ENCODE assay signal across 21 mouse cellular contexts in the genomic region with DNA sequence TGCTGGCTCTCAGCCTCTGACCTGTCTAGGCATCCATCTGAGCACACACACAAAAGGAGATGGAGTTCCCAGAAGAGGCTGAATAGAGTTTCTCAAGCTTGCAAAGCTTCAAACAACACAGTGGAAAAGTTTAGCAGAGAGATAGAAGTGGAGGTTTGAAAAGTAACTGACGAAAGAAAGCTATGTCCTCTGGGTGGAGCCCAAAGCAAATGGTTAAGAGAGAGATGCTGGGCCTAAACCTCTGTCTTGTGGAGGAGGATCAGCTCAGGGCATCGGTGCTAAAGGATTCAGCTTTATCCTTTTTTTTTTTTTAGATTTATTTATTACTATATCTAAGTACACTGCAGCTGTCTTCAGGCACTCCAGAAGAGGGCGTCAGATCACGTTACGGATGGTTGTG. TPM values are rescaled to one million over a fixed set of nuclear protein-coding genes. Genes with fewer than 3 reads are reported as not detected.
DNase-seq lines count a peak whose midpoint lies in the region; TF ChIP-seq lines count a peak whose summit lies in the region.
"Had no signal": no experiment of that assay in that cellular context is flagged by ENCODE, and none has a peak within 500 bp of the region (broad histone marks: within the 10 kb centered on the region; RNA-seq: fewer than 3 reads in every experiment).

No protein-coding gene starts in this region.

- TF ChIP-seq CTCF in CH12.LX (conservative IDR thresholded peaks at IDR 0.05 in 1 of 2, IDR thresholded peaks at IDR 0.05 in 1 of 2; ENCODE audit: low read depth in 2 of 2, low read length in 2 of 2), result peak in 1 of 2 experiments; percentile 55; a peak in 2 of 4 replicates

- peak; percentile 56 for TF ChIP-seq RAD21 in CH12.LX (IDR thresholded peaks at IDR 0.05; ENCODE audit: low read depth, low read length)

- dilution Hi-C loops in CH12.LX (cut with MboI; ENCODE audit: extremely low pct_ligation_motif_present, extremely low pct_unique_long_range_greater_than_20kb, low sequenced_read_pairs), result no loop called here

- H3K27me3 ChIP-seq in CH12.LX (replicated peaks), result no peaks in the 10 kb centered on the region
- H3K27me3 ChIP-seq: Patski had no signal

- H3K4me3 ChIP-seq in CH12.LX (replicated peaks in 1 of 3; ENCODE audit: low read depth in 2 of 3, low read length in 2 of 3, poor library complexity in 1 of 3), result no peak overlapping the region

- intact Hi-C loops in heart, postnatal 14 days (cut with DNase I), result no loop called here

- no peaks in the 10 kb centered on the region for H3K4me1 ChIP-seq in CH12.LX (ENCODE audit: control insufficient read depth in 1 of 2, insufficient read depth in 2 of 2)

- no peak overlapping the region for H3K27ac ChIP-seq in CH12.LX (ENCODE audit: insufficient read depth, low read depth)

- H3K9ac ChIP-seq in CH12.LX (ENCODE audit: insufficient read depth, low read depth), result no peak overlapping the region

- H3K79me2 ChIP-seq in CH12.LX (replicated peaks; ENCODE audit: control insufficient read depth, extremely low read depth, insufficient read depth, poor library complexity, severe bottlenecking), result no peaks in the 10 kb centered on the region

- TF ChIP-seq EP300 in CH12.LX (IDR thresholded peaks at IDR 0.05; ENCODE audit: low read length), result no peak

- no peak for TF ChIP-seq POLR2A in CH12.LX (IDR thresholded peaks at IDR 0.05; ENCODE audit: low read depth, low read length)

- H3K9me3 ChIP-seq in CH12.LX (replicated peaks; ENCODE audit: low read length), result no peaks in the 10 kb centered on the region
- H3K9me3 ChIP-seq: G1E had no signal

- DNase-seq in heart, adult 11 months, result peak; percentile 13
- DNase-seq in heart, postnatal 14 days, result no peak
- DNase-seq in CH12.LX (ENCODE audit: extremely low read depth), result no peak
- DNase-seq in ovary, adult 18-20 months (ENCODE audit: low spot score), result no peak
- DNase-seq: adrenal gland, adult 2 months; adrenal gland, adult 8-10 months; adrenal gland, postnatal 10 days; adrenal gland, postnatal 14 days; adrenal gland, postnatal 25 days; adrenal gland, postnatal 36 days; B cell, adult 2 months; cerebellum, adult 11 months; cerebellum, adult 11-12 months; cerebellum, adult 18-20 months; cerebellum, adult 2 months had no signal

- in situ Hi-C loops in CH12.LX (cut with MboI; ENCODE audit: low pct_ligation_motif_present, low pct_unique_long_range_greater_than_20kb, low sequenced_read_pairs), result no loop called here

- H3K36me3 ChIP-seq in CH12.LX (replicated peaks in 1 of 2; ENCODE audit: control insufficient read depth in 1 of 2, insufficient read depth in 1 of 2, low read length in 1 of 2), result no peaks in the 10 kb centered on the region
- H3K36me3 ChIP-seq: G1E had no signal

- H3K4me2 ChIP-seq in CH12.LX (ENCODE audit: insufficient read depth, low read depth, poor library complexity, severe bottlenecking), result no peak overlapping the region

TF ChIP-seq in CH12.LX, 34 proteins besides CTCF, POLR2A, EP300 and RAD21:
- TF ChIP-seq IRF4 (IDR thresholded peaks at IDR 0.05; ENCODE audit: low read depth, low read length) (no peak), KAT2A (IDR thresholded peaks at IDR 0.05; ENCODE audit: insufficient replicate concordance, low read length) (no peak), USF2 (conservative IDR thresholded peaks at IDR 0.05; ENCODE audit: low read depth, low read length) (no peak), JUND (conservative IDR thresholded peaks at IDR 0.05; ENCODE audit: low read depth, low read length) (no peak), CHD2 (IDR thresholded peaks at IDR 0.05; ENCODE audit: low read length) (no peak), SMC3 (IDR thresholded peaks at IDR 0.05; ENCODE audit: low read depth, low read length) (peak; percentile 61)

RNA-seq across cellular contexts. Expression of gene Zcwpw1, which starts 20.7 kb away (rescaled TPM):
- 1 to 10 TPM; 1.1 to 1.3 TPM for total RNA-seq in heart, postnatal 14 days (2021)
- total RNA-seq in CH12.LX (2012; rRNA removed) (1.3 and 1.9 TPM in 2 replicates), CH12.LX (2014; rRNA removed) (2.3 and 3.0 TPM in 2 replicates)
- polyA plus RNA-seq in CH12.LX (2012; ENCODE audit: insufficient read length, low read depth), result 1.5 and 2.8 TPM in 2 replicates

RNA-seq across cellular contexts. Expression of gene Mepce, which starts 20.9 kb away (rescaled TPM):
- total RNA-seq in heart, postnatal 14 days (2021), result 10 to 100 TPM; 32.7 to 33.0 TPM
- total RNA-seq in CH12.LX (2012; rRNA removed) (32.7 and 38.5 TPM in 2 replicates), CH12.LX (2014; rRNA removed) (31.1 and 37.3 TPM in 2 replicates)
- 42.4 and 43.7 TPM in 2 replicates for polyA plus RNA-seq in CH12.LX (2012; ENCODE audit: insufficient read length, low read depth)

RNA-seq across cellular contexts. Expression of gene Pilra, which starts 27.8 kb away (rescaled TPM):
- 1 to 10 TPM; 1.3 to 2.4 TPM for total RNA-seq in heart, postnatal 14 days (2021)
- total RNA-seq in CH12.LX (2012; rRNA removed) (0.08 and 0.13 TPM in 2 replicates), CH12.LX (2014; rRNA removed) (not detected in 2 replicates)
- 0.42 and 0.66 TPM in 2 replicates for polyA plus RNA-seq in CH12.LX (2012; ENCODE audit: insufficient read length, low read depth)
- polyA plus RNA-seq: activated CD4-positive, CD25-positive, alpha-beta regulatory T cell, adult 4 months had no signal

RNA-seq across cellular contexts. Expression of gene Ppp1r35, which starts 29.7 kb away (rescaled TPM):
- 10 to 100 TPM; 13.9 to 14.0 TPM for total RNA-seq in heart, postnatal 14 days (2021)
- total RNA-seq in CH12.LX (2012; rRNA removed), result 31.6 and 34.6 TPM in 2 replicates
- 11.8 and 17.3 TPM in 2 replicates for total RNA-seq in CH12.LX (2014; rRNA removed)
- 23.3 and 24.1 TPM in 2 replicates for polyA plus RNA-seq in CH12.LX (2012; ENCODE audit: insufficient read length, low read depth)

RNA-seq across cellular contexts. Expression of gene Pilrb1, which starts 49.6 kb away (rescaled TPM):
- 1 to 10 TPM in 1 of 2 experiments, under 1 TPM in 1; 0.44 to 1.5 TPM for total RNA-seq in heart, postnatal 14 days (2021)
- total RNA-seq in CH12.LX (2012; rRNA removed), result not detected in 2 replicates
- not detected in 2 replicates for total RNA-seq in CH12.LX (2014; rRNA removed)
- polyA plus RNA-seq in CH12.LX (2012; ENCODE audit: insufficient read length, low read depth), result not detected in 2 replicates
- total RNA-seq: ES-E14 had no signal
- polyA plus RNA-seq: brain, embryonic 14.5 days; C2C12; cerebellum, adult 2 months; G1E; Patski had no signal
